Mouse (Mus musculus) right cerebral cortex, postnatal 25 days (tissue): Measurements from ENCODE around the gene Plpp2.

Experiments
- DNase-seq: peaks from one replicate; pipeline ENCODE4 v3.0.0; 2022

Gene Plpp2

GRCm38 (mm10) chr10:79527453-79527845 is 6.1 kb downstream of the Plpp2 start:
- no peak for DNase-seq

GRCm38 (mm10) chr10:79526661-79527452 is 6.7 kb downstream of the Plpp2 start:
- no peak for DNase-seq

- no peak for DNase-seq
Observed at GRCm38 (mm10) chr10:79525456-79526325, 7.9 kb downstream of the Plpp2 start.

- no peak for DNase-seq
Observed at GRCm38 (mm10) chr10:79524433-79524832, 9.2 kb downstream of the Plpp2 start.

GRCm38 (mm10) chr10:79506709-79507108 is 26.9 kb downstream of the Plpp2 start:
- DNase-seq, result no peak

GRCm38 (mm10) chr10:79502830-79503644 is 30.6 kb downstream of the Plpp2 start:
- no peak for DNase-seq

GRCm38 (mm10) chr10:79496701-79497288 is 36.8 kb downstream of the Plpp2 start:
- no peak for DNase-seq

- DNase-seq, result no peak
Observed at GRCm38 (mm10) chr10:79495886-79496285, 37.7 kb downstream of the Plpp2 start.
